Mouse (Mus musculus): ENCODE results near the gene Nckap5.

The Nckap5 gene

DNA sequence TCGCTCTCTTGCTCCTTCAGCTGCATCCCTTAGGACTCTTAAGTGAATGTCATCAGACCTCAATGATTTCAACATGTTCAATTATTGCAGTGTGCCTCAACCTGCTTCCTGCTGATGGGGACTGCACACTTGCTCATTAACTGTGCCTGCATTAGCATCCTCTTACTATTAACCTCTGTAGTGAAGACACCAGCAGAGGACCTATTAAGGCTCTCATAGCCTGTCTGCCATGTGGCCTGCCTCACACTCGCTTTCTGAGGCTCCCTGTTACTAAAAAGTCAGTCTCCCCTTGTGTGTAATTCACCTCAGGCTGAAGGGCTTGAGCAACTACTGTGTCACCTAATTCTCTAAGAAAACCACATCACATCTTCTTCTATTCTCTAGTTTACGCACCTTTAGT lies 470.5 kb downstream of the Nckap5 start:
- DNase-seq = no peak

DNA sequence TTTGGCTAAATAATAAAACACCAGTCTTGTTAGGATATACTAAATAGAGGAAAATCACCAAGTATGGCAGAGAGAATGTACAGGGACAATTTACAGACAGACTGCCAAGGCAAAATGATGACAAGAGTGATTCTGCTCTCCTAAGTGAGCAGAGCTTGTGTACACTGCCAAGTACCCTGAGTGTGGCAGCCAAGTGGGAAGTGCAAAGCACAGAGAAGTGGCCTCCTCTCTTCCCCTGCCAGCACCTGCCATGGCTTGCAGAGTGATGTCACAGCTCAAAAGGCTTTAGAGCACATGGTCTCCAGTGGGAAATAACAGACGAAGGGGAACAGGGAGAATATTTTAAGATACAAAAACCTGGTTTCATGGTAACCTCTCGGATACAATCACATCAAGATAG lies 488.8 kb downstream of the Nckap5 start:
- peak; percentile 53 to 75 for DNase-seq

DNA sequence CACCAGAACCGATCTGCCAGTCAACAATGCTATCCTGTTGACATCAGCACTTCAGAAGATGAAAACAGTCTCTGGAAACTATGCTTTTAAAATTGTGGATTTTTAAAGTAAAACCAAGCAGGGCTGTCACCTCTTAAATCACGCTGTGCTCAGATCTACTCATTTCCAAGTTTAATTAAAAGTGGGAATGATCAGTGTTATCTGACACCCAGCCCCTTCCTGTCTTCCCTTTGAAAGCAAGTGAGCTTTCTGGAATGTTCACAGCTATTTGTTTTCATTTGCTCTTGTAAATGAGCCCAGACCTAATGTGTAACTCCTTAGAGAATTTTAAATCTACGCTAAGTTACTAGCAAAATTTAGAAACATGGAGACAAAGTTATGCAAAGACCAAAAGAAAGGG lies 491.3 kb downstream of the Nckap5 start:
- DNase-seq = no peak

DNA sequence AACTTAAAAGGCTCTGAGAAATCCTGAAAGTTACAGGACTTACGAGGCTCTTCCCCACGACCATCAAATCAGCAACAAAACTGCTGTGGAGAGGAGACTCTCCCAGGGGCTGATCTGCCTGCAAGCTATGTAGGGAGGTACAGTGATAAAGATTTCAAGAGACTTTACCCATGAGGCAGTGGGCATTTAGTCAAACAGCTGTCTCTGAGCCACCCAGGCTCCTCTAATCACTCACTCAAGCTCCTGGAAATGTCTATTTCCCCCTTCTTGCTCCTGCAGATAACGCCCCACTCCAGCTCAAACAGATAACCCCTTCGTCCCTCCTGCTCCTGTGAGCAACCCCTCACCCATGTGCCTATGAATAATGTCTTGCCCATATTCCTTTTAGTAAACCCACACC lies 496.4 kb downstream of the Nckap5 start:
- DNase-seq = no peak

DNA sequence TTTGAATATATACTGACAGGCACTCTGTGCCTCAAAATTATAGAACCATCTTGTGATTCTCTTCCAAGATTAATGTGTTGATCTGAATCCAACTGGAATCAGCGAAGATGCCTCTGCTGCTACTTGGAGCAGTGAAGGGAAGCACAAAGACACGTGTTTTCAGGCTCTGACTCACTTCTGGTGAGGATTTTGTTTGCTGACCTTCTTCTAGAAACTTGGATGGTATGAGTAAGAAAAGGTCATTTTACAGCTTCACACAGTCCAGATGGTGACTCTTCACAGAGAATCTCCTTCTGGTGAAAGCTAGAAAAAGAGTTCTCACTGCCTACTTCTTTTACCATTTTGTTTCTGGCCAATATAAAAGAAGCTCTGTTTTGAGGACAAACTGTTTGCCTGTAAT lies 498.6 kb downstream of the Nckap5 start:
- DNase-seq = no peak

DNA sequence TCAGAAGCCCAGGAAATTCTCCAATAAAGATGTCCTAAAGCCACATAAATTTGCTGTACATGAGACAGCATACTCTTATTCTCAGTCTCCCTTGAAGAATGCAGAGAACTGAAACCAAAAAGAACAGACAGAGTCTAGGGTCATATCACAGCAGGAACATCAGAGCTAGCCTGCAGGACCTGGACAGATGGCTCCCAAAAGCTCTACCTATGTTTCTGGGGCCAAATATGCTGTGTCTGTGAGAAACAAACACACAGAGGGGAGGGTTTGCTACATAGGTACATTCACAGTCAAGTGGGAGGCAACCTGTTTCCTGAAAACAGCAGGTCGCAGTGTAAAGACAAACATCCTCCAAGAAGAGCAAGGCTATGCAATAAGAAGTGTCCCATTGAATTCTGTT lies 509.9 kb downstream of the Nckap5 start:
- peak; percentile 18 to 32 for DNase-seq

DNA sequence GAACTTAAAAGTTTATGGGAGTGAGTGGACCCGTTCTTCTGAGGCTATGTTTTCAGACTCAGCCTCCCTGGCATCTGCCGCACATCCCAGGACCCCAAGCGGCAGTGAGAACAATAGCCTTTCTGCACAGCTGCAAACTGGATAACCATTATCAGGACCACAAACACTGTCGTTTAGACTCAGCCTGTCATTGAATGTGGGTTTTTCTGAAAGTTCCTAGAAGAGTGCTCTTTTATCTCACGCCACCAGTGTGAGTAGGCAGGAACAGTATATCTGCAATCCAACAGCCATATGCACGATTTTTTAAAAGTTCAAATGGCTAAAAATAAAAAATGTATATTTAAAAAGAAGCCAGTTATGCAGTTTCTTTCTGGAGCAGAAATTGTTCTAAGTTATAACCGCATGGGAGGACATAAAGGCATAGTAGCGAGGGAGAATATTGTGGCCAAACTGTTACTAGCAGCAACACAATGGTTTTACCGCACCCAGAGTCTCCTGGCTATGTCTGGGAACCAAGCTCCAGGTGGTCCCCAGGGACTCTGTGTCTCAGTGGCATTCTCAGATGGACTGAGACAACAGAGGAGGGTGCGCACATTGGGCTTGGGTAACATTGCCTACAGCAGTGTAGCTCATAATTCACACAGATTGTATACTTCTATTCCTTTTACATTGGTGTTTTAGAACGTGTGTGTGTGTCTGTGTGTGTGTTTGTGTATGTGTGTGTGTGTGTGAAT lies 512.6 kb downstream of the Nckap5 start:
- DNase-seq = no peak

DNA sequence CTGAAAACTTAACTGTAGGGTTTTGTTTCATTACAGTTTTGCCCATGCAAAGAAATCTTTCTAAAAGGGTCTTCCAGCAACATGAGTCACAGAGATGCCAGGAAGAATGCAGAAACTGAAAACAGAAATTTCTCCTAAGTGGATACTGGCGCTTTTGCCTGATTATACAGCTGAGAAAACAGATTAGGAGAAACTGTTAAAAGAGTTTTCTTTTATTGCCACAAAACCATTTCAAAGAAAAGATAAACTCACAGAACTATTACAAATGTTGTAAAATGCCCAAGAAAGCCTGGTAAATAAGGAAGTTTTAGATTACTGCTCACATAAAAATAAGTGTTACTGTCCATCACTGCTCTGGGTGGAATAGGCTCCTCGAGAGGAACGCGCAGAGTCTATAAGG lies 513.3 kb downstream of the Nckap5 start:
- no peak for DNase-seq

DNA sequence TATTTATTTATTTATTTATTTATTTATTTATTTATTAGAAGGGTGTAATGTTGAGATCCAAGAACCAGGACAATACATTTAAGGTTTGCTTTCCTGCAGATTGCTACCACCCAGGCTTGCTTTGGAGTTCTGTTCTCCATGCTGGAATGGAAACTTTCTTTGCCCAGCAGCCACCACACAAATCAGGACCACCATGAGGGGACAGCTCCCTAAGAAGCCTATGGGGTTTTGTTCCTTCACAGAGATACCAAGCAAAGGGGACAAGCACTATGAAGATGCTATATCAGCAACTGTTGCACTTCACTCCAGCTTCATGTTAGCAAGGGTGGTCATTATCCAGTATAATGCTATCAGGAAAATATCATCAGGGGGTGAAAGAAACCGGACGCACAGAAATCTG lies 513.7 kb downstream of the Nckap5 start:
- no peak for DNase-seq

DNA sequence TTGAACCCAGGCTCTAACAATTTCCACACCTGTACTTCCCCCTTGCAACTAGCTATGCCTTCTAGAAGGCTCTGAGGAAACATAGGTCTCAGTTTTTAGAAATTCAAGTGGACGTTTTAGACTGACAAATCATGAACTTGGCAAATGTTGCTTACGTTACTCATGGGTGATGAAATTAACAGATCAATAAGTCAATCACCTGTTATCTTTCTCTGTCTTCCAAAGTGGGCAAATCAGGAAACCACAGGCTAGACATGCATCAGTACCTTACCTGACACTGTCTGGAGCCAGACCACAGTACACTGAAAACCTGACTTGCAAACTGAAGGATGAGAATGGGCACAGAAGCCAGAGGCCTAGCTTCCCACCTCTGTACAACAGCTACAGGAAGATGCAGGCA lies 529.5 kb downstream of the Nckap5 start:
- no peak for DNase-seq

DNA sequence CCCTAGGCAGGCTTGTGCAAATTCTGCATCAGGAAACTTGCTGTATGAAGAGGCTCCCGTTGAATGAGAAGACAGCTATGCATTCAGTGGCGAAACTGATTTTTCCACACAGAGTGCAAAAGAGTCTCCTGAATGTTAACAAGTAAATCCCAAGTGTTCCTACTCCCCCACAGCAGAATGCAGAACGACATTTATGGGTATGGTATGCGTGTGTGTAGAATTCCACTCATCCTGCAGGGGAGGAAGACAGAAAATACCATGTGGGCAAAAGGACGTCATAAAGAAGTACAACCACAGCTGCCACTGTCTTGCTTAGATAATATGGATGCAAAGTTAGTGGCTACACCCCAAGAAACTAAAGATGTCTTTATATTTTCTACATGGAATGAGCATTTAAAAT lies 565.7 kb downstream of the Nckap5 start:
- DNase-seq = no peak

DNA sequence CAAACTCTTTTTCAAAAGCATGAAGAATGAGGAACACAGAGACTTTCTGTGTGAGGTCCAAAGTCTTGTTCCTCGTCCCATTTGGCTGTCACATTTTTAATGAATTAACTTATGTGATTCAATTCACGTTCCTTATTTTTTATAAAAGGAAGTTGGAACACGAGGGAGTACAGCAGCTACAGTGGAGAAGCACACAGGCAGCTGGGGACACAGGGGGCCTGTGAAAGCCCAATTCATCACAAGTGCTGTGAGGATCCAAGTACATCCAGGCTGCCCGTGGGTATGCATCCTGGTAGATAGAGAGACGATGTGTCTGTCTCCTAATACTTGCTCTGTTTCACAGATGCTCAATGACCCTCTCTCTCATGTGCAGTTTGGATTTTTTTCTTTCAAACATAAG lies 576.2 kb downstream of the Nckap5 start:
- DNase-seq = peak in 1 of 2 experiments; percentile 15

DNA sequence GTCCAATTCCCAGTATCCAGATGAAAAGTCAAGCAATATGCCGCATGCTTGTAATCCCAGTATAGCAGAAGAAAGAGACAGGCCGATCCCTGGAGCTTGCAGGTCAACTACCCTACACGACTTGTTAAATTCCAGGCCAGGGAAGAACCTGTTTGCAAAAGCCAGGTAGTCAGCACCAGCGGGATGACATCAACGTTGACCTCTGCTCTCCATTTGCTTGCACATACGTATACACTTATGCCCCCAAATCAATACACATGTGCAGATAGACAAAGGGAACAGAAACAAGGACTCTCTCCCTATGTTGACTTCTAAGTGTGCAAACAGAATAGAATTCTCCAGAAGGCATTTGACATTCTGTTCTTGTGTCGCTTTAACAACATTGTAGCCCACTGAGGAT lies 576.7 kb downstream of the Nckap5 start:
- DNase-seq = no peak

DNA sequence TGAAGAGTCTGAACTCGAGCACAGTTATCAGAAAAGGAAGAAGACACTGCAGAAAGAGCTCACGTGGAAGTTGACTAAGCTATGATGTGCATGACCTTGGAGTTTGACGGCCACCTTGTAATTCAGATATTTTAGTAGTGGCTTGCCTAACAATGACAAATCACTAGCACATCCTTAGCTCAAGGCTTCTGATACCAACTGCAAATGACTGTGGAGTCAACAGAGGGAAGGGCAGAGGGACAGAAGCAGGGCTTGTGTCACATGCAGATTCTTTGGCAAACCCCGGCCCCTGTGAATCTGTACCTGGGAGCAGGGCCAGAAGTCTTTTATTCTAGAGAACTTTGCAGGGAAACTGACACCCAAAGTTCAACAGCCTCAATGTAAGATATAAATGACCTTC lies 597.4 kb downstream of the Nckap5 start:
- peak in 1 of 2 experiments; percentile 18 for DNase-seq

DNA sequence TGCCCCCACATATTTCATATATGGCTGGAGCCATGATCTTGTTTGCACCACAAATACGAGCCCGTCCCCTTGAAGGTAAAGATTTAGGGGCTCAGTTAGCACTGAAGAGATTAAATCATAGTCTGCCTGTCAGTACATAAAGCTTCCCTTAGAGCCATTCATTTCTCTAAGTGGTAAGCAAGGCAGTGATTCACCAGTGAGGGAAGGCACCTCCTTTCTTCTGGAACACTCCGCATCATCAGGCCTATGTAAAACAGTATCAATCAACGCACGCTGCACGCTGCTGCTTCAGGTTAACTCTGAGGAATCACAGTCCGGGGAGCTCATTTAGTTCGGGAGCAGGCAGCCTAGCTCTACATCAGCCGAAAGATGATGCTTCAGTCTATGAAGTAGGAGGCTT lies 599.4 kb downstream of the Nckap5 start:
- no peak for DNase-seq

DNA sequence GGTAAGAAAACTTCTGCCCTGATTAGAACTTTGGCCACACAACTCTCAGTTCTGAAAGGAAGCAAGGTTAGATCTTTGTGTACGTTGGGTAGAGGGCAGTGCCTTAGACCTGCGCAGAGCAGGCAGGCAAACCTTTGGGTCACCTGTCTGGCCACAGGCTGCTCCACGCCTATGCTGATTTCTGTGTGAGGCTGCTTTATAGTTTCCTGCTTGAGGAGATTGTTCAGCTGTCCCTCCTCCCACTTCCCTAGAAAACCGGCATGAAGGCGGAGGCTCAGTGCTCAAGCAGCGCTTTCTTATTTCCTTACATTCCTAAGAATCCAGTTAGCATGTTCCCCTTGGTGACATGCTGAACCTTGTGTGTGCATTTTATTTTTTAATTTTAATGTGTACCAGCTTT lies 620.4 kb downstream of the Nckap5 start:
- DNase-seq = no peak

DNA sequence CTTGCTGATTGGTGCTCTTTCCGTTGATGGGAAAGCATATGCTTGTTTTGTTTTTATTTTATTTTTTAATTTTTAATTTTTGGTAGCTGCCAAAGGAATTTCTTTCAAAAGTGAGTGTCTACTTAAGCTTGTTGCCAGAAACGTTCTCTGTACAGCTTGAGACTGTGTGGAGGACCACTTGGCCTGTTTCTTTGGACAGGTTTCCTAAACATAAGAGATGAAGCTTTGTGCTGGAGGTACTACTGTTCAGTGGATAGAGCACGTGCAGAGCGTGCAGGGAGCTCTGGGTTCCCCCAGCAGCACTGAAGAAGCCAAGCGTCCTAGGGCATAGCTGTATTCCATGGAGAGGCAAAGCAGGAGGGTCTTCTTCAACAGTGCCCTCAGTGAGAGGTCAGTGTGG lies 620.9 kb downstream of the Nckap5 start:
- DNase-seq = no peak

DNA sequence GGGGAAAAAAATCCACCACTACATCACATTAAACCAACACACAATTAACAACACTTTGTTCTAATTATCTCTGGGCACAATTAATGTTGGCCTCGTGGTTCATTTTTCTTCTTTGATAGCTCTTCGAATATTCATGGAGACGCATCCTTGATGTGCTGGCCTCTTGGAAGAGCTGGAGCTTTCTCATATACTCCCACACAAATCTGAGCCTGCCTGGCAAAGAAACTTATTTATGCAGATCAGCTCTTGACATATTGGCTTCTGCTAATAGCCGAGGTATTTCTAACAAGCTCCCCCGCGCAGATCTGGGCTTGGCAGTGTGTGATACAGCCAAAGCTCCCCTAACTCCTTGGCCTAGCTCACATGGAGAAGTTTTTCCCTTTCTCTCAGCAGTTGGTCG lies 621.5 kb downstream of the Nckap5 start:
- DNase-seq = peak in 1 of 2 experiments; percentile 8

DNA sequence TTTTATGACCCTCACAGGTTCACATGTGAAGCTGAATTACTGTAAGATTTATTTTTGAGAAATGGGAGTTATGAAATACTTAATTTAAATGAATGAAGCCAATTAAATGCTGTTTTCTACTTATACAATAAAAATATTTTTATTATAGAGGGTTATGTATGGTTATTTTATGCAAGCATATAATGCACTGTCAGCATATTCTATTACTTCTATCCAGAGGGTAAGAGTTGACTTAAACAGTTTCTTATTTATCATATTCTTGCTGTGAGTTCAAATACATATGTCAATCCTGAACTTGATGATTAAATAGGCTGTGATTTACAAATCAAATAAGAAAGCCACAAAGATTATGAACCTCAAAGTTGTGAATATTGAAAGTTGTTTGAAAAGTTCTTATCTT lies 633.7 kb downstream of the Nckap5 start:
- no peak for DNase-seq

DNA sequence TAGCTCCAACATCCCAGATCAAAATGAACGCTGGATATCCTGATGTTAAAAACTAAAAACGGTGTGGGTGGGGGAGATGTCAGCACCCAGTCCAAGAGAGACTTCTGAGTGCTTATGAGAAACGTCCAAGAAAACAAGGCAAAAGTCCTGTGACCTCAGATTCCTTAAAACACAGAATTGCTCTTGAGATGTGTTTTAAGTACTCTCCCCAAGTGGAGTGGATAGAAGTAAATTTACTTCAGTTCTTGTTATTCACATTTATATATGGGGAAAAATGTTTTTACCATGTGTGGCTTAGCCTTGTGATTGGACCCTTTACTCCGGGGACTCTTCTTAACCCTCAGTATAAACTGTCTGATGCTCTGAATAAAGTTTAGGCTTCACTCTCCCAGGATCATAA lies 640.2 kb downstream of the Nckap5 start:
- DNase-seq = no peak

DNA sequence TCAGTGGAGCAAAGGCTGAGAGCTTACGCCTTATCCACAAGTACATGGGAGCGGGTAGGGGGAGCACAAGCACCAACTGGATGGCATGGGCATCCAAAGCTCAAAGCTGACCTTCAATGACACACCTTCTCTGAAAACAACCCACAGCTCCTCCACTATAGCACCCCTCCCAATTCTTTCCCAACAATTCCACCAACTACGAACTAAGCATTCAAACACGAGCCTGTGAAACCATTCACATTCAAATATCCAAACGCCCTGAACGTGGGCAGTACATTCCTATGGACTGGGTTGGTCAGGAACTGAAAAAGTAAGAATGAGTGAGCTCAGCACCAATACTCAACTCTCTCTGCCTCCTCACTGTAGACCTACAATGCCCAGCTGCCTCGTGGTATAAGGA lies 646.8 kb downstream of the Nckap5 start:
- no peak for DNase-seq

DNA sequence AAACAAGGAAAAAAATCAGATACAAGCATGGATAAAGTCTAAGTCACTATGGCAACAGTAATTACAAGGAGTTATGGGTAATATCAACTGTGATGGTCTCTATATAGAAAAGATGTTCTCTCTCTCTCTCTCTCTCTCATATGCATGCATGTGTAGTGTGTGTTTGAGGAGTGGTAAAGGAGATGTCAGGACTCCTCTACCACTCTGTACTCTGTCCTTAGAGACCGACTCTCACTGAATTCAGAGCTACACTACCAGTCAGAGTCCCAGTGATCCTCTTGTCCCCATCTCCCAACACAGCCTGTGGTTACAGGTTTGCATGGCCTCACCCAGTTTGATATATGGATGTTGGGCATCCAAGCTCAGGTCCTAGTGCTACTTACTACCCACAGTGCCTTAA lies 662.0 kb downstream of the Nckap5 start:
- DNase-seq = no peak

DNA sequence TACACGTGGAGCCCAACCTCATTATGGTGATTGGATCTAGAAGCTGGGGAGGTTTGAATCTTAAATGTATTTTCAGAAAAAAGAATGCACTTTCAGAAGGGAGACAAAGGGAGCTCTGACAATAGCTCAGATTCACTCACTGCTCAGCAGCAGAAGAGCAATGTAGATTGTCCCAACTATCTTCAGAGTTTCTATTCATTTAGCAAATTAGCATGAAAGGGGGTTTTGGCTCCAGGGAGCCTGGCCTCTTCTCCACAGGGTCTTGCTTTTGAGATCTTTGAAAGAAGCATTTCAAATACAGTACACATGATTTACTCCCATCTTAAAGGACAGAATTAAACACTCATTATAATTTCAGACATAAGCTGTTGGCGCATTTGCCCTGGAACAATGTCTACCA lies 662.5 kb downstream of the Nckap5 start:
- no peak for DNase-seq

DNA sequence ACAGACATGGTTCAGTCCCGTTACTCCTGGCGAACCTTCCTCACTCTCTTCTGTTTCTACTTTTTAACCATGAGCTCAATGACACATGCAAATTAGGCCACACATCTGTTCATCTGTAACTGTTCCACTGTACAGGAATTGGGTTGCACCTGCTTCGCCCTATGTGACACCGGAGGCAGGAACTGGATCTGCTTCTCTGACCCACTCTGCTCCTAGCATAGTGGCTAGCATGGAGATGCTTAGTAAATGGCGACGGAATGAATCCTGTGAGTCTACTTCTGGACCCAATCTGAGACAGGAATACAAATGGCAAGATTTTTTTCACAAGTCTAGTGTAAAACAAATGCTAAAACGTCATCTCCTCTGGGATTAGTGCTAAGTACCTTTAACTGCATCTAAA lies 663.1 kb downstream of the Nckap5 start:
- DNase-seq = no peak

DNA sequence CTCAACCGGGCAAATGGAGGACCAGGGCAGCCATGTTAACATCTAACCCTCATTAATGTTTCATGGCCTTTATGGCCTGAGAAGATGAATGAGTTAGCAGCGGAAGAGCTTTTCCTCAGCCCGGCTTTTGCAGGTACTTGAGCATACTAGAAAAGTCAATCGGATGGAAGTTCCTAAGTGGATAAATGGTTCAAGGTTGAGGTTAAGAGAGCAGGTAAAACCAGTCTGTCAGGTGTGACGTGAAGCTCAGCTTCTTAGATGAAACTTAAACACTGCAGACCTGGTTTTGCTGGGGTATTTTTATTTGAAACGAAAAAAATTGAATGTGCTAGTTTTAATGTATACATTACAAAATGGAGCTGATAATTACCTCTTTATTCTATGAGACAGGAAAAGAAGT lies 671.3 kb downstream of the Nckap5 start:
- DNase-seq = no peak

DNA sequence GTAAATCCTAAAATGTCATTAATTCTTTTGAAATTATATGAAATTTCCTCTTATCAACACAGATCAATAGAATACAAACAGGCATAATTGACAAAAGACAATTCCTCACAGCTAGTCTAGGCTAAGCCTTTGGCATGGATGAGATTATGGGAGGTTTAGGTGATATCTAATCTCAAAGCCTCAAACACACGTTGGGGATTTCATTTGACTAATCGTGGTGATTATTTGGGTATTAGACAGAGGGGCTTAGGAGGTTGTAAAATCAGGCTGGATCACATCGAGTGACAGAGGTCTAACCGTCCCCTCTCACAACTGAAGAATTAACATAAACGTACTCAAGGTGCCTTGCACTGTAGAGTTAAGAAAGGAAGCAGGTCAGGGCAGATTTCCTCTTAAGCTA lies 674.8 kb downstream of the Nckap5 start:
- no peak for DNase-seq
